Mouse (Mus musculus) gastrocnemius, adult 18-20 months (tissue): ENCODE results near the gene Cnot6l. TPM values are rescaled to one million over a fixed set of nuclear protein-coding genes. Genes with fewer than 3 reads are reported as not detected.

ENCODE experiments used
- DNase-seq: peaks from one replicate; pipeline ENCODE4 v3.0.0; 2021; ENCODE audit warnings: low spot score
- long read RNA-seq, 2 experiments: library from polyadenylated mRNA; stranded (forward); transcript quantifications; one replicate each; pipeline ENCODE4 v2.0.0; 2021
- total RNA-seq, 2 experiments: library from RNA; stranded (reverse); gene quantifications; 2 replicates each; pipeline ENCODE4 v1.2.3; 2021

The Cnot6l gene
- 10 to 100 TPM; 24.5 to 27.8 TPM for total RNA-seq
- long read RNA-seq, experiment 1: 0 reads
- long read RNA-seq, experiment 2, partial matches to known transcripts: 0 of 1 reads
- long read RNA-seq, experiment 2, other reads (novel, unspliced or antisense): 1 of 1 reads

DNA sequence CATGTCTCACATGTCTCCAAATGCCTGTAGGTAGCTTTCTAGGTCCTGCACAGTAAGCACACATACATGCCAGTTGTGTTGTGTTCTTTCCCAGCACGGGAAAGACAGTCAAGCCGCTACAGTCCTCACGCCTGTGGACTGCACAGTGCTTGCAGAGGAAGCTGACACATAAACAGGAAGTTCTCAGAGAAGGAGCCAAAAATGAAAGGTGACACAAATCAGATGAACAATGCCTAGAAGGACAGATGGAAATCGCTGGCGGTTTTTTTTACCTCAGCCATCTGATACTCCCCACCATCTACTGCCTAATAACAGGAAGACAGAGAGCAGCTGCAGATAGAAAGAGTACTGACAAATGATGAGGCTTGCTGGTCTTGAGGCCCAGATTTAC is at the start of gene Cnot6l:
TSS of gene Cnot6l (minus strand) at position 151 of the 391 bp plus-strand sequence.
- DNase-seq: no peak

DNA sequence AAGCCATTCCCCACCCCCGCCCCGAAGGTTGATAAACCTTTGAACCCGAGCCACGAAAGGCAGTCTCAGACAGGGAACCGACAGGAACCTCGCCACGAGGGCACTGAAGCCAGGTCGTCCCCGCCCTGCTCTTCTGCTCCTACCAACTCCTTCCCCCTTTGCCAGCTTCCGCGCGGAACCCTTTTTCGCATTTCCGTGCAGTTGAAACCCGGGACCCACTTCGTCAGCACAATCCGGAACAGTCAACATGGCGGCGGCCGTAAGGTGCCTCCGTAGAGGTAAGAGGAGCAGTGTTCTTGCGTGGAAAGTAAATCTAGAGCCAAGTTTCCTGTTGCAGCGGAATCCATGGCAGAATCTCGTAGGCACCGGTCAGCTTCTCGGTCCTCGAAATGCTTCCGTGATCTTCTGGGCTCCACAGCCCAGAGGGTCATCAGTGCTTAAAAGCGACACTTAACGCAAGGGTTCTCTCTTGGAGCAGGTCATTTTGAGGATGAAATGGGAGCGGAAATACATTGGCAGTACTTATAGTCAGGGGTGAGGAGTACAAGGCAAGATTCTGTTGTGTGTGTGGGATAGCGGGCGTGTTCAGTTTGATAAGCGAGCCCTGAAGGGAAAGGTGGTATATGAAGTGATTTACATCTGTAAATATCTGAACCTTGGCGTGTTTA is 46.1 kb upstream of the Cnot6l start:
- peak; percentile 95 for DNase-seq

DNA sequence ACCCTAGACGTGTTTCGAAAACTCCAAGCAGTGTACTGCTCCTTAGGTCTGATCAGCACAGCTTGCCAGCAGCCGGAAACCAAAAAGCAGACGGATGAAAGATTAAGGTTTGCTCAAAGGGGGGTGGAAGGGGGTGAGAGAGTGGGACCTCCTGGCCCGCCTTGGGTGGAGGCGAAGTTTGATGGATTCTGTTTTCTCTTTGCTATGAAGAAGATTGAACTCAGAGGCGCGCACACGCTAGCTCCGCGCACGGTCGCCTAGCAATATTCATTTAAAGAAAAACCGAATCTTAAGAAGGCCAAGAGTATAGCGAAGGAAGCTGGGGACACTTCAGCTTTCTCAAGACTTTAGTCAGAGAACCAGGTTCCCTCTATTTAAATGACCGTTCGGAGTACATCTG is 45.5 kb upstream of the Cnot6l start, which contains the start of gene Mrpl1:
TSS of gene Mrpl1 (plus strand) at position 35 of the 400 bp plus-strand sequence.
- DNase-seq: peak; percentile 14

- DNase-seq: no peak
Measured at GRCm38 (mm10) chr5:96208543-96208942, 44.6 kb upstream of the Cnot6l start.

GRCm38 (mm10) chr5:96207531-96207930 is 43.6 kb upstream of the Cnot6l start:
- no peak for DNase-seq

- DNase-seq: peak; percentile 23
Measured at GRCm38 (mm10) chr5:96206897-96207296, 42.9 kb upstream of the Cnot6l start.

GRCm38 (mm10) chr5:96201462-96202154 is 37.6 kb upstream of the Cnot6l start:
- DNase-seq: no peak

DNA sequence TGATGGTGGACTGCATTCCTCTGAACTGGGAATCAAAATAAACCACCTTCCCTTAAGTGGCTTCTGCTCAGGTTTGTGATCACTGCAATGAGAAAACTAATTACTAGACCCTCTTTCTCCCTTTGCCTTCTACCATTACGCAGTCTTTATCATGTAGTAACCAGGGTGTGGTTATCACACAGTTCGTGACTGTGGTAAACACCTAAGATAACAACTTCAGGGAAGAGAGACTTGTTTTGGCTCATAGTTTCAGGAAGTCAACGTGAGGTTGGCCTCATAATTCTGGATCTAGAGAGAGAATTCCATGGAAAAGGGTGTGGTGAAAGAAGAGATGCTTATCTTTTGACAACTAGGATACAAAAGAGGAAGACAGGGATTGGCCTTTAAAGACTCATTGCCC is 36.3 kb upstream of the Cnot6l start:
- no peak for DNase-seq

- DNase-seq: no peak
Measured at GRCm38 (mm10) chr5:96198271-96198670, 34.3 kb upstream of the Cnot6l start.

GRCm38 (mm10) chr5:96196547-96197052 is 32.6 kb upstream of the Cnot6l start:
- DNase-seq: no peak

GRCm38 (mm10) chr5:96191251-96191650 is 27.3 kb upstream of the Cnot6l start:
- no peak for DNase-seq

GRCm38 (mm10) chr5:96189761-96190160 is 25.8 kb upstream of the Cnot6l start:
- DNase-seq: no peak

DNA sequence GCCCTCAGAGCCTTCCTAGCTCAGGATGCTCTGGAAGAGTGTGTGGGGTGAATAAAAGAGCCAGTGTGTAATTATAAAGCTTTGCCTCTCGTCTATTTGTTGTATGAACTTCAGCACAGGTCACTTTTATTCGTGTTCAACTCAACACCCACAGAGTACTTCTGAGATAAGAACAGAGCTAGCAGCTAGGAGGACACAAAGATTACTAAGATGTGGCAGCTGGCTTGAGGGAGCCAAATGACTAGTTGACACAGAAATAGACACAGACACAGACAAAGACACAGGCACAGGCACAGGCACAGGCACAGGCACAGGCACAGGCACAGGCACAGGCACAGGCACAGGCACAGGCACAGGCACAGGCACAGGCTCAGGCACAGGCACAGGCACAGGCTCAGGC is 20.0 kb upstream of the Cnot6l start:
- no peak for DNase-seq

DNA sequence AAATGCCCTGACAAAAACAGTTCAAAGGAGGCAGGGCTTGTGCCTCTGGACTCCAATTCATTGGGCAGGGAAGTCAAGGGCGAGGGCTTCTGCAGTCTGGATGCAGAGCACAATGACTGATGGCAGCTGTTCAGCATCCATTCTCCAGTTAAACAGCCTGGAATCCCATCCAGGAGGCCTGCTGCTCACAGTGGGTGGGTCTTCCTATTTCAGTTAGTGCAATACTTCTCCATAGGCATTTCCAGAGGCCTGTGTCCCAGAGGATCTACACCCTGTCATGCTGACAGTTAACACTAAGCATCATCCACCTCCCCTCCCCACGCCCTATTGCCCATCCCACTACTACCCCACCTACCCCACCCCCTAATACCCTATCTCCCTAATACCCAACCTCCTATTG is 19.2 kb upstream of the Cnot6l start:
- DNase-seq: no peak

- no peak for DNase-seq
Measured at GRCm38 (mm10) chr5:96176879-96177358, 12.9 kb upstream of the Cnot6l start.

- no peak for DNase-seq
Measured at GRCm38 (mm10) chr5:96176121-96176520, 12.2 kb upstream of the Cnot6l start.

GRCm38 (mm10) chr5:96171765-96172164 is 7.8 kb upstream of the Cnot6l start:
- DNase-seq: no peak

GRCm38 (mm10) chr5:96170443-96170842 is 6.5 kb upstream of the Cnot6l start:
- DNase-seq: no peak

GRCm38 (mm10) chr5:96166761-96167160 is 2.8 kb upstream of the Cnot6l start:
- DNase-seq: no peak

DNA sequence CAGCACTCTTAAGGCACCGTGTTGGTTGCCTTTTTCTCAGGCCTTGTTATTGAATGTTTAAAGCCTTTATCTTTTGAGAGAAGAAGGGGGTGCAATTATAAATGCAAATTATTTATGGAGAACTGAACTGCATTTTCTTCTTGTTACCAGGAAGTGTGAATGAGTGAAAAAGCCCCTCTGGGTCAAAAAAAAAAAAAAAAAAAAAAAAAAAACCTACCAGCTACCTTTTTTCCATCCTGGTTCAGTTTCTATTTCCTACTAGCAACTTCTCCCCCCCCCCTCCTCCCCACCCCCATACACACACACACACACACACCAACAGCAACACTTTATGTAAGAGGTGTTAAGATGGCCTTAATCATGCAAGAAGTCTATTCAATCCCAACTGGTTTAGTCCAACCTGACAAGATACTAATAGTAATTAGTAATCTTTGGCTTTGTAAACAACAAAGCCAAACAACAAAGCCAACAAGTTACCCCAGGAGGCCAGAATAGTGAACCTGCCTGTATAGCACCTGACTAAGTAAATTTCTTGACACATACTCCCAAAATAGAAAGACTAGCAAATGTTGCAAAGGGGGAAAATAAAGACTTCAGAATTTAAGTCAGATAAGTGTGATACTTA is 463 bp downstream of the Cnot6l start:
- DNase-seq: no peak

DNA sequence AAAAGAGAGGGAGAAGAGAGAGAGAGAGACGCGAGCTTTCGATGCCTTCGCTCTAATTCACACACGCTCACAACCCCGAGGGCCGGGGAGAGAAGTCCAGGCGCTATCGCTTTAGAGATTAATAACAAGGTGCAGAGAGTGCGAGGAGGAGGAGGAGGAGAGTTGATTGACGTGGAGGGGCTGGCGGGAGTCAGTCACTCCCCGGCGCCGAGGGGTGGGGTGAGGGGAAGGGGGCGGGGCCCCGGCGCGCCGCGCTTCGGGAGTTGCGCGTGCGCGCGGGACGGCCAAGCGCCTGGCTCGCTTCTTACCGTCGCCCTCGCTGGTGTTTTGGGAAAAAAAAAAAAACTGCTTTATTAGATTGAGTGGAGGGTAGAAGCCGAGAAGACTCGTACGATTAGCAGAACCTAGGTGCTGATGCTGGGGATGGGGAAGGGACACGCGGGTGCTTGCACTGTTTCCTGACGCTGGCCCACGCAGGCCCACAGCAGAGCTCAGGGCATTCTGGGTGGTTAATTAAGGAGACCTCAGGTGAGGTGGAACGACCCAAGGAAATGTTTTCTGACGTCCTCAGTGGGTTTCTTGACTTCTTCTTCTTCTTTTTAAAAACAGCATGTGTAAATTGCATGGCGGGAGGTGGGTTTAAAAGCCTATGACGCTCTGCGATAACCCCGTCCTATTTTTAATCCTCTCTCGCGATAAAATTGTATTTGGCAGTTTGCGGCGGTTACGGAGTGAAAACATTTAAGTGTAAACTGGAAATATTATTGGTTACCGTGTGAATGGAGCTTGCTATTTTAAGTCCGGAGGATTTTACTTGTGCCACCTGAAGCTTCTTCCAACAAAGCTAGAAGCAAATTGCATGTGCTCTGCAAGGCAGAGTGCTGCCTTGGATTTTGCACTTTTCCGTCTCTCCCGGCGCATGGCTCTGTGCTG is 1.3 kb downstream of the Cnot6l start:
- peak; percentile 80 for DNase-seq
